Mouse (Mus musculus): Measurements from ENCODE around the gene Gm21188.
"Not testable (repeated sequence)": the region's sequence is repeated elsewhere in the genome, so short reads cannot be mapped to it uniquely, and the experiment has no call there.

GRCm38 (mm10) chr13:120026911-120027310, 25.1 kb downstream of the Gm21188 start, which contains the start of gene Gm36079:
- TF ChIP-seq CTCF (conservative IDR thresholded peaks at IDR 0.05; ENCODE audit: low read length); NANOG (IDR thresholded peaks at IDR 0.05; ENCODE audit: borderline replicate concordance, low read length); POU5F1 (IDR thresholded peaks at IDR 0.05; ENCODE audit: borderline replicate concordance, low read length): not testable (repeated sequence)

All from E14TG2a.4 (cell line).